Mouse (Mus musculus) ES-E14 (cell line): ENCODE measurements around the gene Ovol3. TPM values are rescaled to one million over a fixed set of nuclear protein-coding genes. Genes with fewer than 3 reads are reported as not detected.

Experiments
- DNase-seq: peaks from one replicate; pipeline ENCODE4 v3.0.0-alpha.2; 2013; ENCODE audit warnings: low read depth, low spot score
- H3K27ac ChIP-seq: 2 replicates; pipeline ENCODE4 v1.5.1; 2012; ENCODE audit warnings: low read depth, mild to moderate bottlenecking, low read length, moderate library complexity, mixed read lengths; ENCODE audit not compliant: poor library complexity, insufficient read depth, severe bottlenecking
- H3K36me3 ChIP-seq: 2 replicates; pipeline ENCODE4 v1.6.1; 2012; ENCODE audit warnings: mild to moderate bottlenecking, low read length, moderate library complexity, mixed read lengths; ENCODE audit not compliant: control insufficient read depth, poor library complexity, insufficient read depth, severe bottlenecking
- H3K4me1 ChIP-seq, 2 experiments: fragments of 150-350 bp in 1 of 2; sonication (generic) in 1 of 2; 2 replicates each; pipeline ENCODE4 v1.6.1; 2012; ENCODE audit warnings: low read length in 2 of 2, mild to moderate bottlenecking in 1 of 2, mixed read lengths in 1 of 2; ENCODE audit not compliant: control insufficient read depth in 2 of 2, insufficient read depth in 2 of 2, poor library complexity in 1 of 2
- H3K4me3 ChIP-seq, 2 experiments: fragments of 150-350 bp in 1 of 2; sonication (generic) in 1 of 2; 2 replicates each; pipeline ENCODE4 v1.5.1; 2012; ENCODE audit warnings: low read length in 2 of 2, low read depth in 1 of 2, mild to moderate bottlenecking in 1 of 2, mixed read lengths in 1 of 2; ENCODE audit not compliant: insufficient read depth in 1 of 2, poor library complexity in 1 of 2, severe bottlenecking in 1 of 2
- H3K9ac ChIP-seq: 2 replicates; pipeline ENCODE4 v1.6.1; 2012; ENCODE audit warnings: low read depth, mild to moderate bottlenecking, low read length, mixed read lengths; ENCODE audit not compliant: poor library complexity, insufficient read depth, severe bottlenecking
- H3K9me3 ChIP-seq: fragments of 150-350 bp; sonication (generic); 2 replicates; pipeline ENCODE4 v1.6.1; 2012; ENCODE audit warnings: low read depth, mild to moderate bottlenecking, low read length; ENCODE audit not compliant: control insufficient read depth, insufficient read depth
- CHD2 ChIP-seq: IDR thresholded peaks from 2 replicates; pipeline ENCODE4 v1.6.1; 2014; ENCODE audit warnings: mild to moderate bottlenecking, low read depth, low read length, inconsistent platforms
- HCFC1 ChIP-seq: IDR thresholded peaks from 2 replicates; pipeline ENCODE4 v1.6.1; 2012; ENCODE audit warnings: low read length, inconsistent platforms, borderline replicate concordance; ENCODE audit not compliant: insufficient read depth
- MAFK ChIP-seq: IDR thresholded peaks from 2 replicates; pipeline ENCODE4 v1.6.1; 2014; ENCODE audit warnings: mild to moderate bottlenecking, low read depth, low read length, inconsistent platforms; ENCODE audit not compliant: insufficient read depth
- ZC3H11A ChIP-seq: IDR thresholded peaks from 2 replicates; pipeline ENCODE4 v1.6.1; 2012; ENCODE audit warnings: low read depth, mild to moderate bottlenecking, inconsistent platforms, low read length, borderline replicate concordance
- ZNF384 ChIP-seq: IDR thresholded peaks from 2 replicates; pipeline ENCODE4 v1.6.1; 2012; ENCODE audit warnings: low read depth, low read length, inconsistent platforms
- in situ Hi-C, 2 experiments: fragments of 600-800 bp; cut with MboI; formaldehyde crosslinking; loops; one replicate each; pipeline ENCODE4 v1.15.1; 2025; ENCODE audit warnings: low sequenced_read_pairs in 2 of 2, inconsistent platforms in 1 of 2; ENCODE audit not compliant: unreplicated experiment in 2 of 2
- total RNA-seq: library from RNA; depleted of rRNA; stranded (reverse); fragments of 300-350 nt; gene quantifications from 2 replicates; pipeline ENCODE4 v1.2.3, GENCODE M21; 2012; rRNA removed

Ovol3 gene
- total RNA-seq, 1 experiment = not detected

GRCm38 (mm10) chr7:30184641-30185348 is 50.7 kb downstream of the Ovol3 start:
- TF ChIP-seq CHD2 = no peak
- TF ChIP-seq MAFK = no peak
- no peak for TF ChIP-seq HCFC1
- TF ChIP-seq ZNF384 = no peak
- no peak for TF ChIP-seq ZC3H11A
- in situ Hi-C loops = no loop called here
- H3K4me1 ChIP-seq = peaks cover 4 to 33% of the 10 kb centered on the region in 2 experiments; a peak in 3 of 4 replicates
- peak overlapping the region; percentile 52 to 64; a peak in 1 of 4 replicates for H3K4me3 ChIP-seq
- peak overlapping the region; percentile 64; the same call in 1 of the 2 replicates for H3K27ac ChIP-seq
- no peak overlapping the region for H3K9ac ChIP-seq
- no peak for DNase-seq
- H3K36me3 ChIP-seq = peaks cover 36% of the 10 kb centered on the region
- no peaks in the 10 kb centered on the region for H3K9me3 ChIP-seq

DNA sequence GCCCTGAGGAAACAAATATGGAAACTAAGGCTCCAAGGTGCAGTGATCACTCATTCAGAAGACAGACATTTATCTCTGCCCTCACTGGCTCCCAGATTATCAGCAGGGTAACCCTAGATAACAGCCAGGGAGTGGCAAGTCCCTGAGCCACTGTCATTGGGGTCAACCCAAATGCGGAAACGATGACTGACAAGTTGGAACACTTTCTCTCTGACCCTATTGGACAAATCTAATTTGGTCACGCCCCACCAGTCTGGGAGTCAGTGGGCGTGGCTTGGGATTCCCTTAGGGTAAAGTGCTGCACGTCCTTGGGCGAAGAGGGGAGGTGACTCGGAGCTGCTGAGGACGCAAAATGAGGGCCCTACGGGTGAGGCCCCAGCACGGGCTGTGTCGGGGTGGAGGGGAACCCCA is 51.6 kb downstream of the Ovol3 start, which contains the start of gene Cox7a1:
Gene Cox7a1, plus strand, starts transcription at position 266 of the 411 bp plus-strand sequence.
- H3K36me3 ChIP-seq = peaks cover 31% of the 10 kb centered on the region
- H3K9ac ChIP-seq = peak within 1 kb of the TSS; percentile 63; the same call in 1 of the 2 replicates
- DNase-seq = peak; percentile 99
- H3K9me3 ChIP-seq = no peaks in the 10 kb centered on the region
- no peak for TF ChIP-seq CHD2
- H3K4me1 ChIP-seq = peaks cover 4 to 31% of the 10 kb centered on the region in 2 experiments; a peak in 3 of 4 replicates
- H3K27ac ChIP-seq = peak within 1 kb of the TSS; percentile 64; the same call in 1 of the 2 replicates
- H3K4me3 ChIP-seq = peak within 1 kb of the TSS; percentile 52 to 64
- in situ Hi-C loops = no loop called here

Other genes with a start within 250 kb of the Ovol3 start
- gene Zfp14, start 184.3 kb downstream of the Ovol3 start, total RNA-seq = 2.1 and 3.3 TPM in 2 replicates
- gene Zfp82, start 162.8 kb downstream of the Ovol3 start, total RNA-seq = 5.8 and 7.3 TPM in 2 replicates
- 0.26 and 0.71 TPM in 2 replicates for gene Gm26920, start 145.3 kb downstream of the Ovol3 start, total RNA-seq
- gene Zfp566, start 145.2 kb downstream of the Ovol3 start, total RNA-seq = 13.1 and 16.3 TPM in 2 replicates
- 33.5 and 40.4 TPM in 2 replicates for gene Zfp260, start 140.9 kb downstream of the Ovol3 start, total RNA-seq
- gene Zfp382, start 113.8 kb downstream of the Ovol3 start, total RNA-seq = 5.3 and 5.7 TPM in 2 replicates
- gene Zfp146, start 66.0 kb downstream of the Ovol3 start, total RNA-seq = 35.0 and 37.9 TPM in 2 replicates
- 54.8 and 57.8 TPM in 2 replicates for gene Cox7a1, start 51.6 kb downstream of the Ovol3 start, total RNA-seq
- 160 and 164 TPM in 2 replicates for gene Capns1, start 36.9 kb downstream of the Ovol3 start, total RNA-seq
- 209 and 309 TPM in 2 replicates for gene Polr2i, start 3.8 kb downstream of the Ovol3 start, total RNA-seq
- 158 and 173 TPM in 2 replicates for gene Tbcb, start 3.5 kb downstream of the Ovol3 start, total RNA-seq
- gene Thap8, start 44.4 kb upstream of the Ovol3 start, total RNA-seq = 1.2 and 2.7 TPM in 2 replicates
- gene Wdr62, start 44.7 kb upstream of the Ovol3 start, total RNA-seq = 21.6 and 30.5 TPM in 2 replicates
- 4.4 and 5.4 TPM in 2 replicates for gene Clip3, start 56.0 kb upstream of the Ovol3 start, total RNA-seq
- gene Alkbh6, start 73.0 kb upstream of the Ovol3 start, total RNA-seq = 24.5 and 37.8 TPM in 2 replicates
- gene Syne4, start 79.1 kb upstream of the Ovol3 start, total RNA-seq = 14.5 and 25.5 TPM in 2 replicates
- gene E130208F15Rik, start 86.0 kb upstream of the Ovol3 start, total RNA-seq = 1.9 and 3.3 TPM in 2 replicates
- 6.6 and 8.5 TPM in 2 replicates for gene Sdhaf1, start 88.2 kb upstream of the Ovol3 start, total RNA-seq
- 2.6 and 4.4 TPM in 2 replicates for gene Lrfn3, start 127.0 kb upstream of the Ovol3 start, total RNA-seq
- not detected in 2 replicates for gene Tyrobp, start 178.0 kb upstream of the Ovol3 start, total RNA-seq
- not detected in 2 replicates for gene Hcst, start 184.1 kb upstream of the Ovol3 start, total RNA-seq
- gene Nfkbid, start 186.0 kb upstream of the Ovol3 start, total RNA-seq = 4.2 and 8.2 TPM in 2 replicates
- gene Aplp1, start 209.8 kb upstream of the Ovol3 start, total RNA-seq = 36.9 and 63.7 TPM in 2 replicates
- 10.7 and 29.8 TPM in 2 replicates for gene Kirrel2, start 222.0 kb upstream of the Ovol3 start, total RNA-seq
- gene Nphs1, start 222.6 kb upstream of the Ovol3 start, total RNA-seq = 45.7 and 72.5 TPM in 2 replicates